ENCODE assay signal across 8 mouse cellular contexts in the genomic region with DNA sequence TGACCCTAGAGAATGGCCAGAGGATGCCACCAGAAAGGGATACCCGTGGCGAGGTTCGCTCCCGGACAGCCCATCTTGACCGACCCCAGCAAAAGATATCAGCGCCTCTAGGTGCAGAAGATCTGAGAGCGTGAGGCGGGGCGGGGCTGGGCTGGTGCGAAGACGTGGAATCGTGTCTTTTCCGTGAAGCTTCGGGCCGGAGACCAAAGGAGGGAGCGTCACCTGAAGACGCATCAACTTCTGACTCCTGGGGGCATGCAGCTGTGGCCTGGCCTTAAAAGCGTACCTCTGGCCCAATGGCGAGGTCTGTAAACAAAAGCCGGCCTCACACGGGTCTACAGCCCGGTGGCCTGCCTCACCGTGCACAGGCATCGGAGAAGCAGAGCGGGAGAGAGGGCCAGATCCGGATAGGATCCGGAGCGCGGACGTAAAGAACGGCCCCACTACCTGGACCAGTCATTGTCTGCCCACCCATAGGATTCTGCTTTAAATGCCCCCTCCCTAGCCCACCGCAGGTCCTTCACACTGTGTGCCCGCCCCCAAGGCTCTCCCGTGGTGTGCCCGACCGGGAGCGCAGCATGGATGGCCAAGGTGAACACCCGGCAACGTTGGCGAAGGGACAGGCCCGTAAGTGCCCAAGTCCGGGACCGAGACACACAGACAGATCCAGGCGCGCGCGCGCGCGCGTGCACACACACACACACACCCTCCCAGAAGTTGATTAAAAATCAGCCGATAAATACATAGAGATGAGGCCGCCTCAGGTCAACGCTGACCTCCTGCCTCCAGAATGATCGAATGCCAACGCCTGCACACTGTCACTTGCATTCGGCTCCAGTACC. TPM values are rescaled to one million over a fixed set of nuclear protein-coding genes. Genes with fewer than 3 reads are reported as not detected.
A peak's percentile ranks its signal among the peaks of the same experiment; 100 is the strongest.
DNase-seq lines count a peak whose midpoint lies in the region; ATAC-seq and TF ChIP-seq lines count a peak whose summit lies in the region.

No protein-coding gene starts in this region.

- TF ChIP-seq CTCF in Patski (IDR thresholded peaks at IDR 0.05), result no peak
- TF ChIP-seq CTCF in small intestine, adult 2 months (IDR thresholded peaks at IDR 0.05; ENCODE audit: extremely low read depth, insufficient read length, insufficient replicate concordance, low read depth, low read length), result no peak

- peak overlapping the region; percentile 90 for H3K9ac ChIP-seq in forebrain, embryonic 15.5 days (replicated peaks)

- in situ Hi-C loops in Patski (cut with MboI; ENCODE audit: low pct_unique_long_range_greater_than_20kb), result no loop called here

- under 1% methylated on average over 57 of the region's 57 CpGs for WGBS in forebrain, embryonic 15.5 days
- under 1% methylated on average over 57 of the region's 57 CpGs for WGBS in small intestine, adult 2 months

- no peaks in the 10 kb centered on the region for H3K9me3 ChIP-seq in forebrain, embryonic 15.5 days
- H3K9me3 ChIP-seq in megakaryocyte, embryonic 14.5 days, result peaks cover 4% of the 10 kb centered on the region; the same call in 1 of the 2 replicates

- CTCF ChIA-PET in Patski (lab: Charles Lee), result no interaction called here

- peaks cover 24% of the 10 kb centered on the region for H3K4me1 ChIP-seq in forebrain, embryonic 15.5 days
- H3K4me1 ChIP-seq in megakaryocyte, embryonic 14.5 days, result peaks cover 47% of the 10 kb centered on the region
- H3K4me1 ChIP-seq in small intestine, adult 2 months (ENCODE audit: control insufficient read depth, insufficient read depth, insufficient read length, low read length), result peaks cover 3% of the 10 kb centered on the region; the same call in 1 of the 2 replicates

- H3K27me3 ChIP-seq in Patski, result no peaks in the 10 kb centered on the region
- H3K27me3 ChIP-seq in forebrain, embryonic 15.5 days, result no peaks in the 10 kb centered on the region
- peaks cover 10% of the 10 kb centered on the region for H3K27me3 ChIP-seq in megakaryocyte, embryonic 14.5 days (replicated peaks)
- no peaks in the 10 kb centered on the region for H3K27me3 ChIP-seq in small intestine, adult 2 months (ENCODE audit: control insufficient read depth, insufficient read depth, low read length)

- no peak for TF ChIP-seq POLR2A in small intestine, adult 2 months (IDR thresholded peaks at IDR 0.05; ENCODE audit: low read depth, low read length)

- peak overlapping the region; percentile 94 for H3K27ac ChIP-seq in forebrain, embryonic 15.5 days (replicated peaks)
- no peak overlapping the region for H3K27ac ChIP-seq in small intestine, adult 2 months (ENCODE audit: insufficient read depth, low read depth, low read length)

- POLR2A ChIA-PET in Patski (lab: Charles Lee), result interaction anchor here (0.6 kb wide), 1 partner anchor 57 kb away, joined by 7 read pairs; no protein-coding TSS in a partner anchor

- no peak for DNase-seq in Patski (ENCODE audit: low read depth, low spot score)
- peak; percentile 69 for DNase-seq in cerebellum, adult 11 months
- peak; percentile 63 for DNase-seq in induced T-regulatory cell, adult 2 months (ENCODE audit: low read depth)
- peak; percentile 36 to 75 for DNase-seq in left cerebral cortex, postnatal 10 days (ENCODE audit: extremely low spot score in 1 of 2, low spot score in 2 of 2)

- peak overlapping the region; percentile 67 for H3K4me3 ChIP-seq in forebrain, embryonic 15.5 days
- peak overlapping the region; percentile 97 for H3K4me3 ChIP-seq in megakaryocyte, embryonic 14.5 days (replicated peaks)
- peak overlapping the region; percentile 82 for H3K4me3 ChIP-seq in small intestine, adult 2 months (ENCODE audit: low read depth, low read length)

- peak; percentile 0 for ATAC-seq in Patski
- peak; percentile 0 for ATAC-seq in forebrain, embryonic 15.5 days (replicated peaks)
- ATAC-seq in erythroid progenitor cell, adult 5-6 weeks (replicated peaks; ENCODE audit: low FRiP score, poor library complexity, severe bottlenecking), result no peak

- H3K4me2 ChIP-seq in forebrain, embryonic 15.5 days (replicated peaks), result peak overlapping the region; percentile 81

- intact Hi-C loops in left cerebral cortex, postnatal 10 days (cut with DNase I), result no loop called here

- H3K36me3 ChIP-seq in forebrain, embryonic 15.5 days, result no peaks in the 10 kb centered on the region
- peaks cover 4% of the 10 kb centered on the region for H3K36me3 ChIP-seq in megakaryocyte, embryonic 14.5 days (replicated peaks; ENCODE audit: low read length)
- H3K36me3 ChIP-seq in small intestine, adult 2 months (ENCODE audit: control insufficient read depth, insufficient read depth, low read length), result no peaks in the 10 kb centered on the region

RNA-seq across cellular contexts. Expression of a gene that starts 0.8 kb away (rescaled TPM):
- polyA plus RNA-seq in Patski (2021), result 10.8 TPM
- 33.8 and 35.1 TPM in 2 replicates for polyA plus RNA-seq in forebrain, embryonic 15.5 days (2015; fragmentation: Nextera tagmentation; extraction: Ambion mirVana)
- 10 to 100 TPM; 84.7 to 95.1 TPM for total RNA-seq in left cerebral cortex, postnatal 10 days (2021)
- 7.7 and 10.1 TPM in 2 replicates for polyA plus RNA-seq in megakaryocyte, embryonic 14.5 days (2012; ENCODE audit: insufficient read depth, low replicate concordance)
- 1.3 and 1.8 TPM in 2 replicates for polyA plus RNA-seq in small intestine, adult 2 months (2012; rRNA removed)
- 7.5 and 10.1 TPM in 2 replicates for total RNA-seq in erythroid progenitor cell, adult 5-6 weeks (2015; ENCODE audit: low replicate concordance)
- total RNA-seq in erythroid progenitor cell, adult 5-6 weeks (2017; ENCODE audit: low replicate concordance), result 9.6 and 28.4 TPM in 2 replicates
